Mouse (Mus musculus) T-helper 1 cell (primary cell): ENCODE results near the gene Inip.

ENCODE experiments used
- in situ Hi-C: fragments of 300-600 bp; cut with MboI, MseI; formaldehyde crosslinking; loops from one replicate; pipeline ENCODE4 v1.15.1; 2025; ENCODE audit warnings: high pct_unique_total_duplicates

The Inip gene

GRCm38 (mm10) chr4:59772171-59772879, 29.1 kb downstream of the Inip start:
- in situ Hi-C loops = no loop called here

DNA sequence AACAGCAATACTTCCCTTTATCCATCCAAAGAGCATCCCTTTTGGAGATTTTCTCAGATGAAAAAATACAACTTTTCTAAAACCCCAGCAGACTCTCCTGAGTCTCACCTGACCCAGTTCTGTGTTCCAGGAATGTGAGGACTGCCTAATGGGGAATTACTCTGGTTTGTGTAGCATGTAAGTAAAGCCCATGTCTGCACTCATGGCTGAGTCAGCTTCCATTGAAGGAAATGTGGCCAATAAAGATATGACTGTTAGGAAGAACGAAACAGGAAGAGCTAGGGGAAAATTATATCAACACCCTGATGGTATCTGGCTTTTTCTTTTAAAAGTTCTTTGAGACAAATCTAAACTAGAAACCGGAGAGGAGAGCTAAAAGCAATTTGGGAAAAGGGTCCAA, 33.7 kb downstream of the Inip start:
- in situ Hi-C loops = no loop called here

DNA sequence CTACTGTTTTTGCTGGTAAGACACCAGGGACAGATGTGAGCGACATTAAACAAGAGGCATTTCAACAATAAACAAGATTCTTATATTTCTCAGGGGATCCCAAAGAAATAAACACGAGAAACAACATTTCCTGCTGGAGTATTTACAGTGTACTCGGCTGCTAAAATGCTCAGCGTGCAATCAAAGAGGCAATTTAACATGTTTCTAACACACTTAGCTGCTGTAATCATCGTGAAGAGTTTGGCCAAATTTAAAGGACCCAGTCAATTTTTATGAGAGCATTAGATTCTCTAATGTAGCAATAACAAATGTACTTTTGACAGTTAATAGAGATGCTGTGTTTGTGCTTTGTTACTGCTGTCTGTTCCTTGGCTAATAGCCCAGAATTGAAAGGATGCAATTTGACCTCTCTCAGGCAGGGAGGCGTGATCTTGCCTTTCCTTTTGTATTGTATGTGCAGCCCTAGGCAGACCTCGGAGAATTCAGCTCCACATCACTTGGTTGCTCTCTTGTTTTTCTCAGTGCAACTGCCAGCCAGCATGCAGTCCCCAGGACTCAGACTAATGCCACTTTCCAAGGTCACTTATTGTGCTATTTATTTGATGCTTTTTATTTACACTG, 35.9 kb downstream of the Inip start:
- in situ Hi-C loops = no loop called here

- in situ Hi-C loops = loop anchor here (5.0 kb wide), 1 partner anchor 58 kb away; no protein-coding TSS in a partner anchor
Observed at GRCm38 (mm10) chr4:59764950-59765349, 36.4 kb downstream of the Inip start.

DNA sequence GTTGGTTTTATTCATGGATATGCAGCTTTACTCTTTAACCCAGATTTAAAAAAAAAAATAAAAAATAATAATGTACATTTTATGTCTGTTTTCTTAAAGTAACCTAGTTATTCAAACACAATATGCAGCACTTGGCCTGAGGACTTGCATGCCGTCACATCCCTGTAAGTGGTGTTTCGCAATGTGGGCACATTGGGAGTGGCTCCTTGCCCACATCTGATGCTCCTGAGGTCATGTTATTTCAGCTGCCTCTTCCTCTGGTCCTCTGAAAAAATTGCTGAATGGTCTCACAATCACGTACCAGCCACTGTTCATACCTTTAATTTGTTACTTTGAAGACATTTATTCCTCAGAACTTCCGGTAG, 40.0 kb downstream of the Inip start:
- in situ Hi-C loops = loop anchor here (5.0 kb wide), 1 partner anchor 54 kb away; no protein-coding TSS in a partner anchor

- in situ Hi-C loops = loop anchor here (5.0 kb wide), 1 partner anchor 53 kb away; no protein-coding TSS in a partner anchor
Observed at GRCm38 (mm10) chr4:59760636-59761364, 40.6 kb downstream of the Inip start.

GRCm38 (mm10) chr4:59760016-59760415, 41.4 kb downstream of the Inip start:
- in situ Hi-C loops = loop anchor here (5.0 kb wide), 1 partner anchor 53 kb away; no protein-coding TSS in a partner anchor

DNA sequence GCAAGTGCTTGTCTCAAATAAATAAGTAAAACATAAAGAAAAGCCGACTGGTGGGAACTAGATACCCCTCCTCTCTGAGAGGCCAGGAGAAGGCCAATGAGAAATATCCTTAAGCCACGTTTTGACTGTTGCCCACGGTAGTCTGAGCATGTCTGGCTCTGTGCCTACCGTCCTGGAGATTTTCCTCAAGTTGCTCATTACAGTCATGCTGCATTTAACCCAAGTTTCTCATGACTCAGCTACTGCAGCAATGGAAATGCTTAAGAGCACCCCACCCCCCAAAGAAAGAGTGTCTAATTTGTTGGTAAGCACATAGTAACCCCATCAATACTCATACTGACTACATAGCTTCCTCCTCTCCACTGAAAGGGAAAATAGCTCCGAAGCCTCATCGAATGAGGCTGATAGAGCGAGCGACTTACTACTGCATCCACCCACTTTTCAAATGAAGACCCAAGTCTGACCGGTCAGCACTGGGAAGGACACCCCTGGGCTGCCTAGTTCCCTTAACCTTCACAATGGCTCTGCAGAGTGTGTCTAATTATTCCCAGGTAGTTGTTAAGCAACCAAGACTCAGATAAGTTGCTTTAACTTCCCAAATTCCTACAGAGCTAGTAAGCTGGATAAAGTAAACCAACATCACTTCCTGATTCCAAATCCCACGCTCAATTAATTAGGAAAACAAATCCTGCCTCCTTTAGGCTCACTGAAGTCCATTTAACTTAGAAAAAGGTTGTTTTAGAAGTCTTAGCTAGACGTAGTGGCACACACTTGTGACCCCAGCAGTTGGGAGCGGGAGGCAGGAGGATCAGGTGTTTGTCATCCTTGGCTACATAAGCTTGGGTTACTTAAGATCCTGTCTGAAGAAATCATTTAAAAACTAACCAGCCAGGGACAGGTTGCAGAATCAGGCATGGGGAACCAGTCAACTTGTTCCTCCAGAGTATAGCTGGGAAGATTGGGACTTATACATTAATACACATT, 43.6 kb downstream of the Inip start:
- in situ Hi-C loops = no loop called here

- in situ Hi-C loops = no loop called here
Observed at GRCm38 (mm10) chr4:59756332-59757082, 44.9 kb downstream of the Inip start.

DNA sequence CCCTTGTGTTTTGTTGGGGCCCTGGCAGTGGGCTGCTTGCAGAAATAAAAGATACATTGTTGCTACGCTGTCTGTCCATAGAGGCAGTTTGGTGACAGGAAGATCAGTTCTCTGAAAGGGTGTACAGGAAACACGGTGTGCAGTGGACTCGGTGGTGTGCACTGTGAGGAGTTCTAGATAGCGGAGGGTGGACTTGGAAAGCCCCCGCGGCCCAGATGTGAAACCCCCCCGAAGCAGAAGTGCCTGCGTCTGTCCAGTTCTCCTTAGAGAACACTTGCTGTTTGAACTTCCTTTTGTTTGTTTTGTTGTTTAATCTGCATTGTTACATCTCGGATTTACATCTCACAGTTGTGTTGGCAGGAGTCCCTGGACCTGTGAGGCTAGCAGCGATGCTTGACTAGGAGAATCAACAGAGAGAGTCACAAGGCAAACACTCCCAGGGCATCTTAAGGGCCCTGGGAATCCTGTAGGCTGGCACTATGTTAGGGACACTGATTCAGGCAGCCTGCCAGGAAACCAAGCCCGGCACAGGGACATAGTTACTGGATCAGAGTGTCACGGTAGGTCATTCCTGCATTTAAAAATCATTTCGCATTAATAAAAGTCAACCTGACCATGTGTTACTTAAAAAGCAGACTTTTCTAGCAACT, 47.8 kb downstream of the Inip start:
- in situ Hi-C loops = no loop called here

- in situ Hi-C loops = loop anchor here (10.0 kb wide), 1 partner anchor 125 kb away; no protein-coding TSS in a partner anchor
Observed at GRCm38 (mm10) chr4:59739882-59740281, 61.5 kb downstream of the Inip start.

GRCm38 (mm10) chr4:59739321-59739720, 62.1 kb downstream of the Inip start:
- in situ Hi-C loops = loop anchor here (10.0 kb wide), 1 partner anchor 125 kb away; no protein-coding TSS in a partner anchor

- in situ Hi-C loops = loop anchor here (10.0 kb wide), 1 partner anchor 117 kb away; no protein-coding TSS in a partner anchor
Observed at GRCm38 (mm10) chr4:59731544-59731943, 69.8 kb downstream of the Inip start.

GRCm38 (mm10) chr4:59728839-59729238, 72.5 kb downstream of the Inip start:
- in situ Hi-C loops = no loop called here

DNA sequence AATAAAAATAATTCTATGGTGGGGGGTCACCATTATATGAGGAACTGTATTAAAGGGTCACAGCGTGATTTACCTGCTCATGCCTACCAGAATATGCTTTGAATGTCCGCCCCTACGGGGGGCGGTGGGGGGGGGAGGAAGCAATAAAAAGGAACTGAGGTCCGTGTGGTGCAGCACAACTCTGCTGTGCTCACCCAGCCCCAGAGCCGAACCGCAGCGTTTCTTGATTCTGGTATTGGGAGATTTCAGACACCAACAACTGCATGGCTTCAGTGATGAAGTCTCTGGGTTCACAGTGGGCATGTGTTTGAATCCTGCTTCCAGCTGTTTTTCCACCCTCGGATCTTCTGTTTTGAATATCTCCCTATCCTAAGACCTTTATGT, 73.5 kb downstream of the Inip start:
- in situ Hi-C loops = no loop called here

- in situ Hi-C loops = no loop called here
Observed at GRCm38 (mm10) chr4:59727187-59727877, 74.1 kb downstream of the Inip start.

DNA sequence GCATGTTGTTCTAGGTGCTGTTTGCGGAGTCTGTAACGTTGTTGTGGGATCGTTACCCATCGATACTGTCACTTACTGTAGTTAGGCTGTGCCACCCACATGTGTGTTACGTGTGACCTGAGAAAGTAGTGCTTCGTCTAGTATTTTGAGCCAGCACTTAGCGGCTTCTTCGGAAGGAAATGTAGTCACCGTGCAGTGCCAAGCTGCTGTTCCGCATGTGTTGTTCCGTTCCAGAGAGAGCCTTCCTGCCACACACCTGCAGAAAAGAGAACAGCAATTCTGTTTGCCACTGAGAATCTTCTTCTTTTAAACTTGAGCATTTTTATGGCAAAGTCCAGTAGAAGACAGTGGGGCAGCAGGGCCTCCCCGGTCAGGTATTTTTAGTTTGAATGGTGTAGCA, 74.9 kb downstream of the Inip start:
- in situ Hi-C loops = no loop called here

- in situ Hi-C loops = no loop called here
Observed at GRCm38 (mm10) chr4:59725579-59725978, 75.8 kb downstream of the Inip start.

GRCm38 (mm10) chr4:59721811-59722210, 79.6 kb downstream of the Inip start:
- in situ Hi-C loops = no loop called here
